Mouse (Mus musculus) testis, adult 2 months (tissue): Measurements from ENCODE around the gene Gucy1b1.

Source experiments
- CTCF ChIP-seq: fragments of 200-500 bp; IDR thresholded peaks from 2 replicates; pipeline ENCODE4 v1.5.1; 2012; ENCODE audit warnings: low read depth, mild to moderate bottlenecking, inconsistent platforms, low read length, moderate library complexity; ENCODE audit not compliant: control insufficient read depth, insufficient read depth, insufficient replicate concordance
- POLR2A ChIP-seq: fragments of 200-500 bp; IDR thresholded peaks from 2 replicates; pipeline ENCODE4 v1.6.1; 2012; ENCODE audit warnings: low read depth, mild to moderate bottlenecking, inconsistent platforms, low read length, moderate library complexity; ENCODE audit not compliant: control insufficient read depth

- TF ChIP-seq CTCF (no peak), POLR2A (no peak)
Observed at GRCm38 (mm10) chr3:82027286-82027685, 47.2 kb downstream of the Gucy1b1 start.
